Comparison of ENCODE assay signal across 23 mouse cellular contexts in genomic region chr6:85280871-85281270, GRCm38 (mm10). TPM values are rescaled to one million over a fixed set of nuclear protein-coding genes. Genes with fewer than 3 reads are reported as not detected.
A peak's percentile ranks its signal among the peaks of the same experiment; 100 is the strongest.
DNase-seq lines count a peak whose midpoint lies in the region; ATAC-seq and TF ChIP-seq lines count a peak whose summit lies in the region.
"Had no signal": no experiment of that assay in that cellular context is flagged by ENCODE, and none has a peak within 500 bp of the region (broad histone marks: within the 10 kb centered on the region; RNA-seq: fewer than 3 reads in every experiment).

No protein-coding gene starts in this region.

- ATAC-seq in heart, embryonic 12.5 days (ENCODE audit: insufficient number of reproducible peaks, low FRiP score) = no peak
- ATAC-seq in forebrain, postnatal 0 days = no peak
- ATAC-seq: forebrain, embryonic 14.5 days; liver, postnatal 0 days; midbrain, embryonic 15.5 days had no signal

- TF ChIP-seq CTCF in E14TG2a.4 (conservative IDR thresholded peaks at IDR 0.05; ENCODE audit: low read length) = no peak
- TF ChIP-seq CTCF in forebrain, postnatal 0 days (IDR thresholded peaks at IDR 0.05; ENCODE audit: low read depth) = no peak

- H3K4me1 ChIP-seq in heart, embryonic 12.5 days (replicated peaks) = peaks cover 10% of the 10 kb centered on the region
- H3K4me1 ChIP-seq in E14TG2a.4 (replicated peaks; ENCODE audit: low read depth, low read length) = peaks cover 79% of the 10 kb centered on the region
- peaks cover 13% of the 10 kb centered on the region for H3K4me1 ChIP-seq in brown adipose tissue, adult 24 weeks (ENCODE audit: control insufficient read depth, insufficient read depth, insufficient read length, low read length)
- no peaks in the 10 kb centered on the region for H3K4me1 ChIP-seq in forebrain, postnatal 0 days (ENCODE audit: insufficient read depth)
- H3K4me1 ChIP-seq: embryonic facial prominence, embryonic 13.5 days; midbrain, embryonic 15.5 days; neural tube, embryonic 15.5 days had no signal

- H3K36me3 ChIP-seq in heart, embryonic 12.5 days = no peaks in the 10 kb centered on the region
- H3K36me3 ChIP-seq in E14TG2a.4 (ENCODE audit: insufficient read depth, low read length) = no peaks in the 10 kb centered on the region
- no peaks in the 10 kb centered on the region for H3K36me3 ChIP-seq in forebrain, postnatal 0 days (ENCODE audit: insufficient read depth)
- H3K36me3 ChIP-seq: embryonic facial prominence, embryonic 13.5 days; midbrain, embryonic 15.5 days; neural tube, embryonic 15.5 days had no signal

- H3K27me3 ChIP-seq in heart, embryonic 12.5 days (replicated peaks) = no peaks in the 10 kb centered on the region
- H3K27me3 ChIP-seq in E14TG2a.4 (ENCODE audit: insufficient read depth, low read length) = no peaks in the 10 kb centered on the region
- H3K27me3 ChIP-seq in forebrain, postnatal 0 days (ENCODE audit: insufficient read depth, low read length) = no peaks in the 10 kb centered on the region
- H3K27me3 ChIP-seq: embryonic facial prominence, embryonic 13.5 days; midbrain, embryonic 15.5 days; neural tube, embryonic 15.5 days had no signal

- no peak overlapping the region for H3K4me3 ChIP-seq in heart, embryonic 12.5 days
- H3K4me3 ChIP-seq in E14TG2a.4 (replicated peaks; ENCODE audit: low read length) = peak overlapping the region; percentile 55
- no peak overlapping the region for H3K4me3 ChIP-seq in brown adipose tissue, adult 24 weeks (ENCODE audit: insufficient read depth, low read depth, low read length)
- H3K4me3 ChIP-seq in forebrain, postnatal 0 days (ENCODE audit: low read depth, low read length) = no peak overlapping the region
- H3K4me3 ChIP-seq: embryonic facial prominence, embryonic 13.5 days; megakaryocyte, embryonic 14.5 days; midbrain, embryonic 15.5 days; neural tube, embryonic 15.5 days had no signal

- peak overlapping the region; percentile 15; the same call in 1 of the 2 replicates for H3K4me2 ChIP-seq in heart, embryonic 12.5 days
- H3K4me2 ChIP-seq in forebrain, postnatal 0 days (ENCODE audit: low read depth) = no peak overlapping the region
- H3K4me2 ChIP-seq: embryonic facial prominence, embryonic 13.5 days; midbrain, embryonic 15.5 days; neural tube, embryonic 15.5 days had no signal

- 64% methylated on average over 14 of the region's 14 CpGs for WGBS in heart, embryonic 12.5 days
- 77% methylated on average over 14 of the region's 14 CpGs for WGBS in forebrain, postnatal 0 days

- H3K27ac ChIP-seq in heart, embryonic 12.5 days (ENCODE audit: poor library complexity, severe bottlenecking) = no peak overlapping the region
- peak overlapping the region; percentile 94 for H3K27ac ChIP-seq in brown adipose tissue, adult 24 weeks (replicated peaks; ENCODE audit: low read depth, low read length)
- no peak overlapping the region for H3K27ac ChIP-seq in forebrain, postnatal 0 days (ENCODE audit: low read depth, low read length)
- H3K27ac ChIP-seq: embryonic facial prominence, embryonic 13.5 days; midbrain, embryonic 15.5 days; neural tube, embryonic 15.5 days had no signal

- DNase-seq in heart, adult 9 months (ENCODE audit: low spot score in 2 of 2) = no peak
- peak; percentile 58 to 60 for DNase-seq in right cerebral cortex, adult 2 months (ENCODE audit: low spot score in 2 of 2)
- DNase-seq in urinary bladder, adult 2 months (ENCODE audit: low spot score) = no peak
- DNase-seq in forebrain, postnatal 0 days = no peak
- no peak for DNase-seq in cerebellum, postnatal 25 days
- DNase-seq: adrenal gland, adult 2 months; cerebellum, adult 9-11 months; gastrocnemius, postnatal 10 days; heart, adult 11 months; kidney, adult 8-10 months; kidney, postnatal 25 days; liver, postnatal 0 days; lung, postnatal 10 days; thymus, adult 18-20 months; thymus, postnatal 4 days had no signal

- no peak overlapping the region for H3K9ac ChIP-seq in heart, embryonic 12.5 days
- no peak overlapping the region for H3K9ac ChIP-seq in forebrain, postnatal 0 days
- H3K9ac ChIP-seq: embryonic facial prominence, embryonic 13.5 days; liver, postnatal 0 days; midbrain, embryonic 15.5 days; neural tube, embryonic 15.5 days had no signal

- no peaks in the 10 kb centered on the region for H3K9me3 ChIP-seq in heart, embryonic 12.5 days (replicated peaks)
- H3K9me3 ChIP-seq in E14TG2a.4 (ENCODE audit: low read length) = no peaks in the 10 kb centered on the region
- no peaks in the 10 kb centered on the region for H3K9me3 ChIP-seq in forebrain, postnatal 0 days (ENCODE audit: low read length)
- H3K9me3 ChIP-seq: embryonic facial prominence, embryonic 13.5 days; megakaryocyte, embryonic 14.5 days; midbrain, embryonic 15.5 days; neural tube, embryonic 15.5 days had no signal

RNA-seq across cellular contexts. Expression of gene Sfxn5, which starts 52.4 kb away (rescaled TPM):
- polyA plus RNA-seq in heart, embryonic 12.5 days (2016; fragmentation: Nextera tagmentation; extraction: Ambion mirVana) = 2.9 and 3.9 TPM in 2 replicates
- 51.9 and 66.8 TPM in 2 replicates for polyA plus RNA-seq in brown adipose tissue, adult 24 weeks (2012; ENCODE audit: insufficient read depth, insufficient read length, missing spikeins)
- polyA plus RNA-seq in urinary bladder, adult 2 months (2012; rRNA removed) = 3.9 and 4.2 TPM in 2 replicates
- total RNA-seq in forebrain, postnatal 0 days (2014; rRNA removed) = 49.9 and 55.6 TPM in 2 replicates
- polyA plus RNA-seq in forebrain, postnatal 0 days (2015; fragmentation: Nextera tagmentation; extraction: Ambion mirVana) = 39.1 and 49.1 TPM in 2 replicates

Comparison
In these comparisons a context has a peak if more than half of its experiments do, and no peak if none do; other contexts are left out.
1. DNase-seq: peak in right cerebral cortex, adult 2 months (2 of 2); none in heart, adult 9 months (0 of 2), urinary bladder, adult 2 months (single experiment), forebrain, postnatal 0 days (single experiment) and cerebellum, postnatal 25 days (0 of 2).